Mouse (Mus musculus) lung, postnatal 4 days (tissue): Measurements from ENCODE around the gene Tubg1.
A peak's percentile ranks its signal among the peaks of the same experiment; 100 is the strongest.

Experiments used
- DNase-seq, 2 experiments: peaks; one replicate each; pipeline ENCODE4 v3.0.0; 2021

The Tubg1 gene

DNA sequence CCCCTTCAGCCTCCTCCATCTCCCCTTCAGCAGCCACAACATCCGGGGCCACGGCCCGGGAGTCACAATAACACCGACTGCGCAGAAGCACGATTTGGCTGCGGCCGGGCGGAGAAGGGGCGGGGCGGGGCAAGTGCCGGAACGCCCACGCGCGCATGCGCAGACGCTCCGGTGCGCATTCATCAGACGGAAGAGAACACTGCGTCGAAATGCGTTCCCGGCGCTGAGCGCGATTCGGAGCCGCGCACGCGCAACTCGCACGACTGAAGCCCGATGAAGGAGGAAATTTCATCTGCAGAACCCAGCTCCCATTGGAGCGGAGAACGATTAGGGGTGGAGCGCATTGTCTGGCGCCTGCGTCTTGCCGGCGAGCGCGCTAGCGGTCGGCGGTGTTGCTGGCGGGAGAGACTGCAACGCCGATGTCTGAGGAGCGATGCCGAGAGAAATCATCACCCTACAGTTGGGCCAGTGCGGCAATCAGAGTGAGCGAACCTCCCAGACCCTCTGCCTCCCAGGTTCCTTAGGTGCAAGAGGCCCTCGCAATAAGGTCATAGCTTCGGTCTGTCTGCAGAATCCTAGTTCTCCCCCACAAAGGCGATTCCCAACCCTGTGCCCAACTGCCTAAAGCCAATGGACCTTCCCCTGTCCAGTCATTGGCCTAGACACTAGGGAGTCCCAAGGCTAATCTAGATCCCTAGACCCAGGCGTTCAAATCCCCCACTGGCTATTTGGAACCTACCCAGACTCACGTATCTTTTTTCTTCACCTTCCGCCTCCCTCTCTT is at the start of gene Tubg1, which contains the start of gene Retreg3:
Gene Tubg1 (plus strand): TSS at position 178 of the 784 bp plus-strand sequence.
Gene Retreg3 (minus strand): TSS at position 133 of the 784 bp plus-strand sequence.
- peak; percentile 99 to 100 for DNase-seq

DNA sequence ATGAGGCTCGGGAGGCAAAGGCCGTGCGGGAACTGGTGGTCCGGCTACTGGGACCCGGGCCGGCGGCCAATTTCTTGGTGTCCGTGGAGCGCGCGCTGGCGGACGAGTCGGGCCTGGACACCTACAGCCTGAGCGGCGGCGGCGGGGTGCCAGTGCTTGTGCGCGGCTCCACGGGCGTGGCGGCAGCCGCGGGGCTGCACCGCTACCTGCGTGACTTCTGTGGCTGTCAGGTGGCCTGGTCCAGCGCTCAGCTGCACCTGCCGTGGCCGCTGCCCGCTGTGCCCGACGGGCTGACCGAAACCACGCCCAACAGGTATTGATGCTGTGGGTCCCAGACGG is 49.6 kb upstream of the Tubg1 start:
- DNase-seq: no peak

DNA sequence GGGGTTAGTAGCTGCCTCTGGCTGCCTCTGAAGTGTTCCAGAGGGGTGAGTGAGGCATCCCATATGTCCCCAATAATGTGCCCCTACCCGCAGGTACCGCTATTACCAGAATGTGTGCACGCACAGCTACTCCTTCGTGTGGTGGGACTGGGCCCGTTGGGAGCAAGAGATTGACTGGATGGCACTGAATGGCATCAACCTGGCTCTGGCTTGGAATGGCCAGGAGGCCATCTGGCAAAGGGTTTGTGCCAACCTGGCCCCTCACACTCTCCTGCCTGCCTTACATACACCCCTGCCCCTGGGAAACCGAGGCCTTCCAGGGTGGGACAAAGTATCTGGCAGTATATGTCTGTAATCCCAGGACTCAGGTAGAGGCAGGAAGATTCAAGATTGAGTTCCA is 48.8 kb upstream of the Tubg1 start:
- DNase-seq: no peak

DNA sequence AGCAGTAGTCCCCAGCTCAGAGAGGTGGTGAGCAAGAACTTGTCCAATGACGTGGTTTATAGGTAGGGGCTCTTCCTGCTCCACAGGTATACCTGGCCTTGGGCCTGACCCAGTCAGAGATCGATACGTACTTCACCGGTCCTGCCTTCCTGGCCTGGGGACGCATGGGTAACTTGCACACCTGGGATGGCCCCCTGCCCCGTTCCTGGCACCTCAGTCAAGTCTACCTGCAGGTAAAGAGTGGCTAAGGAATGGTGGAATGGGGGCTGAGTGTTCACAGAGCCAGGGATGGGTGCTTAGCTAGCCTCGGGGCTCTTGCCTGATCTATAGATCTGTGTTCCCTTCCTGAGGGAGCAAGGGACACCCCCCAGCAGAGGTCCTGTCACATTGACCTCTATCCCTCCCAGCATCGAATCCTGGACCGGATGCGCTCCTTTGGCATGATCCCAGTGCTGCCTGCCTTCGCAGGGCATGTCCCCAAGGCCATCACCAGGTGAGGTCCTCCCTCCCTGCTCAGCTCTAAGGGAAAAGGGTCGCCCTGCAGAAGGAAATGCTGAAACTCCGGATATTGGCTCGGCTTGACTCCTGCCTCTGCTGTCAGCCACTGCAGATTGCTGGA is 47.8 kb upstream of the Tubg1 start:
- DNase-seq: no peak

DNA sequence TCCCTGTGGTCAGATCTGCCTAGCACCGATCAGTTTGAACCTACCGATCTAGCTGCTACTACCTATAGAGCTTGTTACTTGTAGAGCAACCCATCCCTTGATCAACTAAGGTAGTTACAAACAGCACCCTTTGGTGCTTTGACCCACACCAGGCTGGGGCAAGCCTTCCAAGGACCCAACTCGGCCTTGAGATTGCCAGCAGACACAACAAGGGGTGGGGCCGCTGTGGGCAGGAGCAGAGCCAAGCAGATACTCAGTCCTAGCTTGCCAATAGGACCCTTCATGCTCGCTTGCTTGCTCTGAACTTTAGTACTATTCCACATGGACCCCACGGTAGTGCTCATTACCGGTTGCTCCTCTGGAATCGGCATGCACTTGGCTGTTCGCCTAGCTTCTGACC is 41.6 kb upstream of the Tubg1 start, which contains the start of gene Hsd17b1:
Gene Hsd17b1 (plus strand): TSS at position 291 of the 400 bp plus-strand sequence.
- no peak for DNase-seq

DNA sequence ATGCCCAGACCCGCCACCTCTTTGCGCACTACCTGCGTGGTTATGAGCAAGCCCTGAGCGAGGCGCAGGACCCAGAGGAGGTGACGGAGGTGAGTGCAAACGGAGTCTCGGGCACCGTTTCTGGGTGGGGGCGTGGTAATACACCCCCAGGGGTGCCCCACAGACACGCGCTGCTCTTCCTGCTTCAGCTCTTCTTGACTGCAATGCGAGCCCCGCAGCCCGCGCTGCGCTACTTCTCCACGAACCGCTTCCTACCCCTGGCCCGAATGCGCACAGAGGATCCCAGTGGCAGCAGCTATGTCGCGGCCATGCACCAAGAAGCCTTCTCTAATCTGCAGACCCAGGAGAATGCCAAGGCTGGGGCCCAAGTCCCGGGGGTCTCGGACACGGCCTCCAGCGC is 40.0 kb upstream of the Tubg1 start:
- peak in 1 of 2 experiments; percentile 30 for DNase-seq

DNA sequence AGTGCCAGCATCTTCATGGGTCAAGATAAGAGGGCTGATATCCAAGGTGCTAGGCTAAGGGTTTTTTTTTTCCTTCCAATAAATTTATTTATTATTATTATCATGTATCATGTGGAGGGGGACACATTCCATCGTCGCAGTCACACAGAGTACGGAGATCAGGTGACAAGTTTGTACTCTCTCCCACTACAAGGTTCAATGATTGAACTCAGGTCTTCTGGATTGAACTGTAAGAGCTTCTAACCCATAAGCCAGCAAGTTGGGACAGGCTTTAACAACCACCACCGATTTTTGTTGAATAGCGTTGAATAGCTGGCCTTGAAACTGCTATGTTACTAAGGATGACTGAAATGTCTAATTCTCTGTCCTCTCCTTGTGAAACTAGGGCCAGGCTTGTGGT is 39.3 kb upstream of the Tubg1 start:
- no peak for DNase-seq

DNA sequence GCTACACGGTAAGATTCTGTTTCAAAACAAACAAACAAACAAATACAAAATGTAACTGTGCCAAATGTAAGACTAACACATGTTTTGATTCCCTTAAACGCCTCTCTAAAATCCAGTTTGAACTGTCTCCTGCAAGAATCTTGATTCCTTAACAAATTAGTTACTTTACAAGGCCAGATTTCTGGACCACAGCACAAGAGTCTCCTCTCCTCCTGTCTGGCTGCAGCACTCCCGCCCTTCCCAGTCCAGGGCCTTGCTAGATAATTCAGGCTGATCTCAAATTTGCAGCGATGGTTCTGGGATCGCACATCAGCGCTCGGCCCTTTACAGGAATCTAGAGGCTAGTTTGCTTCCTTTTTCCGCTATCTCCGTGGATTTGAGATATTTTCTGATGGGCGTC is 38.1 kb upstream of the Tubg1 start:
- DNase-seq: peak in 1 of 2 experiments; percentile 27

DNA sequence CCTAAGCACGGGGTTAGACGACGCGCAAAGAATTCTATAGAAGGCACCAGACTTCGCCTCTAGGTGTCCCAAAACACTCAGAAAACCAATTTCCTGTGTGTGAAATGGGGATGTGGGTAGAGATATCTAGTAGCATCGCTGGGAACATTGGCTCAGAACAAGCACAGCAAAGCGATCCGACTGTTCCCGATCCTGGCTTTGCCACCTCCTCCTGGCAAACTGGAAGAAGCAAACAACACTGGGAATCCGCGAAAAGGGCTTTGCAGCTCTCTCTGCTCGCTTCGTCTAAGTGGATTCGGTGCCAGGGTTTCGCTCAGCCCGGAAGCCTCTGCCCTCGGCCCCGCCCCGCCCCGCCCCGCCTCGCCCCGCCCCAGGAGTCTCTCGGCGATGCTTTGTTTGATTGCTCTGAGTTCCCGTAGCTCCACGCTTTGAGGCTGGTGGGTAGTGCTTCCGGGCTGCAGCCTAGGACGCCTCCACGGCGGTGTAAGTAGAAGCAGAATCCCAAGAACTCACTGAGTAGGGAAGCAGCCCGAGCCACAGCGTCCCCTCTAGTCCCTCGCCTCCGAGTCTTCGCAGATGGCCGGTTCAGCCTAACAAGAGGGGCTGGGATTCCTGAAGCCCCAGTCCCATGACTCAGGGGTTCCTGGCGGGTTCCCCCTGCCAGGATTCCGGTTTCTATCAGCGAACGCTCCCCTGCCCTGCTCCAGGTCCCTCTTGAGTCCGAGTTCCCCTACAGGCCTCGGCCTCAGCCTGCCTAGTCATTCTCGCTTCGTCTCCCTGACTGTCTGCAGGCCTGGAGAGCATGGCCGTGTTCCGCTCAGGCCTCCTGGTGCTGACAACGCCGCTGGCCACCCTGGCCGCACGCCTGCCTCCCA is 37.3 kb upstream of the Tubg1 start, which contains the start of gene Coasy:
Gene Coasy (plus strand): TSS at position 358 of the 875 bp plus-strand sequence.
- DNase-seq: peak; percentile 89 to 92

DNA sequence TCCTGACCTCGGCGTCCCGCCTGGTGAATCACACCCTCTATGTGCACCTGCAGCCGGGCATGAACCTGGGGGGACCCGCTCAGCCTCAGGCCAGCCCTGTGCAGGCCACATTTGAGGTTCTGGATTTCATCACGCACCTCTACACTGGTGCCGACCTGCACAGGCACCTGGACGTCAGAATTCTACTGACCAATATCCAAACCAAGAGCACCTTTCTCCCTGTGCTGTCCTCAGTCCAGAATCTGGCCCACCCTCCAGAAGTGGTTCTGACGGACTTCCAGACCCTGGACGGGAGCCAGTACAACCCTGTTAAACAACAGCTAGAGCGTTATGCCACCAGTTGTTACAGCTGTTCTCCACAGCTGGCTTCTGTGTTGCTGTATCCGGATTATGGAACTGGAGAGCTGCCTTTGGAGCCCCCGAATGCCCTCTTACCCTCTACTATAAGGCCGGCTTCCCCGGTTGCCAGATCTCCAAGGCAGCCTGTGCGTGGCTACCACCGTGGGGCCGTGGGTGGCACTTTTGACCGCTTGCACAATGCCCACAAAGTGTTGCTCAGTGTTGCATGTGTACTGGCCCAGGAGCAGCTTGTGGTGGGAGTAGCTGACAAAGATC is 36.5 kb upstream of the Tubg1 start:
- DNase-seq: peak in 1 of 2 experiments; percentile 42

DNA sequence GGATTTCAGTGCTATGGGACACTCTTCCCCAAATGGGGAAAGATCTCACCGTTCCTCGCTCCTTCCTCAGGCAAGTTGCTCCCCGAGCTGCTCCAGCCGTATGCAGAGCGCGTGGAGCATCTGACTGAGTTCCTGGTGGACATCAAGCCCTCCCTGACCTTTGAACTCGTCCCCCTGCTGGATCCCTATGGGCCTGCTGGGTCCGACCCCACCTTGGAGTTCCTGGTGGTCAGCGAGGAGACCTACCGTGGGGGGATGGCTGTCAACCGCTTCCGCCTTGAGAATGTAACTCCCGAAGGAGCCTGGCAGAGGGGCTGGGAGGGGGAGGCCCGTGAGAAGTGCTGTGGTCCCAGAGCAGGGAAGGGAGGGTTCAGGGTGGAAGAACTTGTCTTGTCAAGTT is 35.5 kb upstream of the Tubg1 start:
- DNase-seq: no peak

DNA sequence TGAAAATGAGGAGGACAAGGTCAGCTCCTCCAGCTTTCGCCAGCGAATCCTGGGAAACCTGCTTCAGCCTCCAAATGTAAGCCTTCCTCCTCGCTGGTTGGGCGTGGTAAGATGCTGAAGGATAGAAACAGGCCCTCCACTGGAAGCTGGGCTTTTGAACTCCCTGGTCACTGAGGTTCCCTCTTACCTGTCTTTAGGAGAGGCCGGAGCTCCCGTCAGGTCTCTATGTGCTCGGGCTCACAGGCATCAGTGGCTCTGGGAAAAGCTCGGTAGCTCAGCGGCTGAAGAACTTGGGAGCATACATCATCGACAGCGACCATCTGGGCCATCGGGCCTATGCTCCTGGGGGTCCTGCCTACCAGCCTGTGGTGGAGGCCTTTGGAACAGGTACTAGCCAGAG is 34.9 kb upstream of the Tubg1 start:
- no peak for DNase-seq

DNA sequence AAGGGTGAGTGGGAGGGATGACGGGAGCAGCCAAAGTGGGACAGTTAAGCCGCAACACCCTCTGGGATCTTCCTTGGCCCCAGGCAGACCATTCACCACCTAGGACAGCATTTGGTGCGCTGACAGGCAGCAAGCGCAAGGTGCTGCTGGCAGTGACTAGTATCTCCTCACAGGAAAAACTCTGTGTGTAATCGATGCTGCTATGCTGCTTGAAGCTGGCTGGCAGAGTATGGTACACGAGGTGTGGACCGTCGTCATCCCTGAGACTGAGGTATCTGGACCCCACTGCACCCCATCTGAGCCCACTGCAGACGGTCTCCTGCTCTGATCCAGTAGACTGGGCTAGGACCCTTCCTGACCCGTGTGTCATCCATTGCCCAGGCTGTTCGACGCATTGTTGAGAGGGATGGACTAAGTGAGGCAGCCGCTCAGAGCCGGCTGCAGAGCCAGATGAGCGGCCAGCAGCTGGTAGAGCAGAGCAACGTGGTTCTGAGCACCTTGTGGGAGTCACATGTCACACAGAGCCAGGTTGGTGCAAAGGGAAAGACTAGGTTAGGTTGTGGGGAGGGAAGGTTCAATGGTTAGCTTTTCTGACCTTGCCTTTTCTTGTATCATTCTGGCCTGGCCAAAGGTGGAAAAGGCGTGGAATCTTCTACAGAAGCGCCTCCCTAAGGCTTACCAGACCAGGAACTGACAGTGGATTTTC is 34.0 kb upstream of the Tubg1 start:
- no peak for DNase-seq

DNA sequence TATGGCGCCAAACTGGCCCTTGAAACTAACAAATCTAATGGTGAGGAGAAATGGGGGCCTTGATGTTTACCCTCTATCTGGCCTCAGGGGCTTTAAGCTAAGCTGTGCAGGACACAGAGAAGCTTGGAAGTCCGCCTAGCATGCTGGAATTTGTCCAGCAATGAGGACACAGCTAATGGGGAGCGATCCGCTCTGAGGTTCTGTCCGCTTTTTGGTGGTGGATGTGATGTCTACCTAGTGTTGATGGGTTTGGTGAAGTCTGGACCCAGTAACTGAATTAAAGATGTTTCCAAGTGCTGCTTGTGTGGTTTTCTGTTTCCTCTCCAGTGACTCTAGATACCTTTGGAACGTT is 33.4 kb upstream of the Tubg1 start:
- no peak for DNase-seq

DNA sequence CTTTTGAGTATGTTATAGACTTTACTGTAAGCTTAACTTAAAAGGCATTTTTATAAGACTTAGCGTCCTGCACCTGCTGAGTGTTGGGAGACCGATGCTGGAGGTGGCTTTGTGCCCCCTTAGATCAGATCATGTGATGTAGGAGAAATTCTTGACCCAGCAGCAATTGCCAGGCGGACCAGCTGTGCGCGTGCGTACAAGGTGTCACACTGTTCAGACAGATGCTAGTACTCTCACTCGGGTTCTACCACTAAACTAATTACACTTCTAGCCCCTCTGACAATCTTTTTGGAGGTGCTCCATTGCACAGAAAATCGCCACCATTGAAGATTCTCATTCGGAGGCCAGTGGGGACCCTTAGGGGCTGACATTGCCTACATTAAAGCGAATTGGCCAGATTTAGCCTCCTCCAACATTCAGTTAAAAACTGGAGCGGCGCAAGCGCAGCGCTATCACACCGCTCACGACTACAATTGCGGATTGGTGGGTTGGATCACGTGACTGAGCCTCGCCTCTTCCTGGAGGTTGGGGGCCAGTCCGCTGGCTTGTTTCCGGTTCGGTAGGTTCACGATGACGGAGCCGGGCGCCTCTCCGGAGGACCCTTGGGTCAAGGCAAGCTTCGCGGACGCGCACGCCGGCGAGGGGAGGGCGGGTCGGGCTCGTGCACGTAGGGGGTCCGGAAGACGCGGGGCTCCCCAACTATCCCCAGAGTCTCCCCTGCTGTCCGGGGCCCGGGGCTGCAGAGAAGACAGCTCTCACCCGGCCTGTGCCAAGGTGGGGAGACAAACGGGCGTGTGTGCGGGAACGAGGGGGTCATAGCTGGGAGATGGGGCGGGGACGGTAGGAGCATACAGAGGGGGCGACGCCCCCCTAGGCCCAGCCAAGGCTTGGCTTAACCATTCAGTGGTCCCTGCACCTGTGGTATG is 32.7 kb upstream of the Tubg1 start, which contains the start of gene Mlx:
Gene Mlx (plus strand): TSS at position 522 of the 926 bp plus-strand sequence.
- peak; percentile 92 to 93 for DNase-seq

DNA sequence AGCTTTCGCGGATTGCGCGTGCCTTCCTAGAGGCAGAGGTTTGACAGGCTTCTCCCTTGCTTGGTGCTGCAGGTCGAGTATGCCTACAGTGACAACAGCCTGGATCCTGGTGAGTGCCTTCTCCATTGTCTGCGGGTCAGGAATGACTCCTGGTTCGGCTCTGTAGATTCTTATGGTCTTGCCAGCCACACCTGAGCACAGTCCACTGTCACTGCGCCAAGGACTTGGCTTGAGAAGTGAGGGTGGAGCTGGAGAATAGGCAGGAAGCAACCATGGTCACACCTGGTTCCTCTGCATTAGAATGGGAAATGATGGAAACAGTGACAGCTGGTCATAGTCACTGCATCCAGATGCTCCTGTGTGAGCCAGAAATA is 32.1 kb upstream of the Tubg1 start:
- DNase-seq: no peak

DNA sequence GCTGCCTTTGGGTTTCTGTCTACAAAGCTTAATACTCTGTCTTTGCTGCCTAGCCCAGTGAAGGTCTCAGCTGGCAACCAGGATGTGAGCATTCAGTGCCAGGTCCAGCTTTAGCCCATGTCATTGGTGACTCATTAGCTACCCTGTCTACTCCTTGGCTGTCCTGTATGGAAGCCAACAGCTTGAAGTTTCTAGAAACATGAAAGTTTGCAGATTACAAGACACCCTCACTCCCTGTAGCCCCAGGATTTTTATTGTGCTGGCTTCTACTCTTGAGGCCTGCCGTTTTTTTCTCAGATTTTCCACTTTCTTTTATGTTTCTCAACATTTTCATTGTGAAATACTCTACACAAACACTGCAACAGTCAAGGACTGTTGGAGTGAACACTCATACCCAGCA is 29.8 kb upstream of the Tubg1 start:
- DNase-seq: no peak

DNA sequence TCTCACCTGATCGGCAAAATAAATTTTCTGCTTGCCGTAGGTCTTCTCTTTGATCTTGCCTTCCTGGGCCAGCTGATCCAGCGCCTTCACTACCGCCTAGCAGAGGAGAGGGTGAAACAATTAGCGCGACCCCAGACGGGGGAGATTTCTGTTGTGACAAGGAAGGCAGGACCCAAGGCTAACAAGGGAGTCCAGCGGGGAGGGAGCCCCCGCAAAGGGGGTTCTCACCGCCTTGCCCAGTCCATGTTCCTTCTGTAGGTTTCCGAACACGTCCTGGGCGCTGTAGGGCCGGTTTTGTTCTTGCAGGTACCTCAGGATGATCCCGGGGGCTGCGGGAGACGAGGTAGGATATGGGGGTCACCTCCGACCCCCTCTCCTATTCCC is 24.8 kb upstream of the Tubg1 start:
- DNase-seq: no peak

DNA sequence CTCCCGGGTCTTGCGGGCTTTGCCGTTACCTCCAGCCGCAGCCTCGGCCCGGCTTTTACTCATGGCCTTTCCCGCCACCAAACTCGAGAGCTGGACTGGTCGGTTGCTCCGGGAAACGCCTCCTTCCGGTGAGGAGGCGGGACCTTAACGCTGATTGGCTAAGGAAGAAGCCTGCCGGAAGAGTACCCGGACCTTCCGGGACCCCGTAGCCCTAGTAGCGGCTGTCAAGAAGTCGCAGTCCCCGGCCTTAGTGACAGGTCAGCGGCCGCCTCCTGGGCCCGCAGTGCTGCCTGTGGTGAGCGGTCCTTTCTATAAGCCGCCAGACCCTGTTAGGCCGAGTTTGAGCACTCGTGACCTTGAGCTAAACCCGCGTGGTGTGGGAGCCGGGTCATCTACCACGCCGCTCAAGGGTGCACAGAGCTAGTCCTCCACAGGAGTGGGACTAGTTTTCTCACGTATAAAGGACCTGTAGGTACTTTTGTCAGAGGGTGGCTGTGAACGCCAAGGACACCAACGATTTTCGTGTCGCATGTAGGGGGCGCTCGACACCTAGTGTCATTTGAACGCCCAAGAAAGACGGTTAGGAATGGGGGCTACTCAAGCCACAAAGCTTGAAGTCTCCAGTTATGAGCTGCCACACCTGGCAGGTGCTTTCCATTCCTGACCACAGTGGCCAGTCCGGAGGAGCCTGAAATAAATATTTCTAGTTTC is 24.3 kb upstream of the Tubg1 start, which contains the start of gene Psmc3ip:
Gene Psmc3ip (minus strand): TSS at position 123 of the 711 bp plus-strand sequence.
- DNase-seq: peak; percentile 96

DNA sequence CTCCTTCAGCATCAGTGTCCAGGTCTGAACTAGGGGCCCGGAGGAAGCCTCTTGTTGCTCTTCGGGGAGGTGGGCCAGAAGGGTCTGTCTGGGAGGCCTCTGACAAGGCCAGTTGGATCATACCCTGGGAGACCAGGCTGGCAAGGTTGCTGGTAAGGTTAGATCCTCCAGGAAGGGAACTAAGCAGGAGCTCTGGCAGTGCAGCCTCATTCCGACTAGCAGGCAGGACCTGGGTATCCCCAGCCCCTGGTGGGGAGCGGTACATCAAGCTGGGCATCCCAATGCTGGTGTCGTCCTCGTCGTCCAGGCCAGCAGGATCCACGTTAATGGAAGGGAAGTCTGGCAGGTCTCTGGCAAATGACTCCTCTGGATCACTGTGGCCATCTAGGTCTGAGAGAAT is 21.5 kb upstream of the Tubg1 start:
- no peak for DNase-seq
